Mouse (Mus musculus): ENCODE measurements around the gene Nlk.

DNA sequence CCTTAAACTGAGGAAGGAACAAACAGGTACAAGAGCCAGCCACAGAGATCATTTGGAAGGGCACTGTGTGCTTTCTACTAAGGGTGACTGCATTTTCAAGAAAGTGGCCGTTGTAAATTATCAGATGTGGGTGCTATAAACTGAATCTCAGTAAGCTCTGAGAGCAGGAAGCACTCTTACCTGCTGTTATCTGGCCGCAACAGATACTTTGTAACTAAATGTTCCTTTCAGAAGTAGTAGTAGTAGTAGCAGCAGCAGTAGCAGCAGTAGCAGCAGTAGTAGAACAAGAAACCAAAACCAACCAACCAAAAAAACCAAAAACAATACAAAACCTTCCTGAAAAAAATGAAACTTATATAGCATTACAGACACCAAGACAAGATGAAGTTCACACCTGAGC lies 101.4 kb downstream of the Nlk start:
- TF ChIP-seq EP300 (IDR thresholded peaks at IDR 0.05; ENCODE audit: low read depth) (peak; percentile 50; the same call in 1 of the 2 replicates), CTCF (IDR thresholded peaks at IDR 0.05; ENCODE audit: low read depth) (no peak)

All from liver, embryonic 14.5 days (tissue).